8 mouse cellular contexts compared by ENCODE assay signal in genomic region chr1:89456456-89456855, GRCm38 (mm10). TPM values are rescaled to one million over a fixed set of nuclear protein-coding genes. Genes with fewer than 3 reads are reported as not detected.
DNase-seq lines count a peak whose midpoint lies in the region; ATAC-seq and TF ChIP-seq lines count a peak whose summit lies in the region.

No protein-coding gene starts in this region.

- TF ChIP-seq CTCF in E14TG2a.4 (conservative IDR thresholded peaks at IDR 0.05; ENCODE audit: low read length): no peak
- no peak for TF ChIP-seq CTCF in brain, embryonic 14.5 days (IDR thresholded peaks at IDR 0.05; ENCODE audit: borderline replicate concordance, extremely low read depth, insufficient read depth, insufficient read length)
- peak; percentile 27; the same call in 1 of the 2 replicates for TF ChIP-seq CTCF in forebrain, postnatal 0 days (IDR thresholded peaks at IDR 0.05; ENCODE audit: low read depth)

- no peak for ATAC-seq in forebrain, postnatal 0 days
- ATAC-seq in neural tube, embryonic 12.5 days (ENCODE audit: low FRiP score, low read depth): no peak

- no peak overlapping the region for H3K27ac ChIP-seq in forebrain, postnatal 0 days (ENCODE audit: low read depth, low read length)
- no peak overlapping the region for H3K27ac ChIP-seq in neural tube, embryonic 12.5 days

- H3K9ac ChIP-seq in forebrain, postnatal 0 days: peak overlapping the region; percentile 64; the same call in 1 of the 2 replicates
- peak overlapping the region; percentile 92 for H3K9ac ChIP-seq in neural tube, embryonic 12.5 days

- peak overlapping the region; percentile 94 for H3K4me2 ChIP-seq in forebrain, postnatal 0 days (ENCODE audit: low read depth)
- H3K4me2 ChIP-seq in neural tube, embryonic 12.5 days (replicated peaks): peak overlapping the region; percentile 94

- H3K27me3 ChIP-seq in E14TG2a.4 (ENCODE audit: insufficient read depth, low read length): peaks cover 35% of the 10 kb centered on the region
- H3K27me3 ChIP-seq in forebrain, postnatal 0 days (ENCODE audit: insufficient read depth, low read length): no peaks in the 10 kb centered on the region
- no peaks in the 10 kb centered on the region for H3K27me3 ChIP-seq in neural tube, embryonic 12.5 days (replicated peaks)

- no peaks in the 10 kb centered on the region for H3K9me3 ChIP-seq in E14TG2a.4 (ENCODE audit: low read length)
- H3K9me3 ChIP-seq in forebrain, postnatal 0 days (ENCODE audit: low read length): no peaks in the 10 kb centered on the region
- 0 out of 2 replicates have a peak, but pooled peaks cover 6% of the 10 kb centered on the region for H3K9me3 ChIP-seq in neural tube, embryonic 12.5 days

- TF ChIP-seq POLR2A in brain, embryonic 14.5 days (IDR thresholded peaks at IDR 0.05; ENCODE audit: borderline replicate concordance, extremely low read depth, insufficient read depth, insufficient read length, poor library complexity, severe bottlenecking): no peak

- peaks cover 60% of the 10 kb centered on the region for H3K4me1 ChIP-seq in E14TG2a.4 (replicated peaks; ENCODE audit: low read depth, low read length)
- peaks cover 4% of the 10 kb centered on the region; the same call in 1 of the 2 replicates for H3K4me1 ChIP-seq in forebrain, postnatal 0 days (ENCODE audit: insufficient read depth)
- H3K4me1 ChIP-seq in neural tube, embryonic 12.5 days: peaks cover 36% of the 10 kb centered on the region

- peak; percentile 28 for DNase-seq in brain, embryonic 14.5 days (ENCODE audit: low read depth)
- no peak for DNase-seq in forebrain, postnatal 0 days
- peak; percentile 88 for DNase-seq in kidney, postnatal 36 days
- no peak for DNase-seq in layer of hippocampus, postnatal 36 days
- DNase-seq in spleen, postnatal 14 days (ENCODE audit: low spot score in 2 of 2): no peak
- no peak for DNase-seq in spleen, adult 18-20 months

- no peaks in the 10 kb centered on the region; the same call in 1 of the 2 replicates for H3K36me3 ChIP-seq in E14TG2a.4 (ENCODE audit: insufficient read depth, low read length)
- H3K36me3 ChIP-seq in forebrain, postnatal 0 days (ENCODE audit: insufficient read depth): no peaks in the 10 kb centered on the region
- H3K36me3 ChIP-seq in neural tube, embryonic 12.5 days: peaks cover 7% of the 10 kb centered on the region

- H3K4me3 ChIP-seq in E14TG2a.4 (replicated peaks; ENCODE audit: low read length): peak overlapping the region; percentile 88
- peak overlapping the region; percentile 87 for H3K4me3 ChIP-seq in forebrain, postnatal 0 days (ENCODE audit: low read depth, low read length)
- H3K4me3 ChIP-seq in neural tube, embryonic 12.5 days: peak overlapping the region; percentile 93

- 26% methylated on average over 5 of the region's 5 CpGs for WGBS in forebrain, postnatal 0 days
- WGBS in neural tube, embryonic 12.5 days: 21% methylated on average over 5 of the region's 5 CpGs

RNA-seq across cellular contexts. Expression of gene Agap1, which starts 1.9 kb away (rescaled TPM):
- 58.0 and 145 TPM in 2 replicates for polyA plus RNA-seq in brain, embryonic 14.5 days (2012; rRNA removed)
- total RNA-seq in forebrain, postnatal 0 days (2014; rRNA removed): 108 and 123 TPM in 2 replicates
- polyA plus RNA-seq in forebrain, postnatal 0 days (2015; fragmentation: Nextera tagmentation; extraction: Ambion mirVana): 23.2 and 40.1 TPM in 2 replicates
- polyA plus RNA-seq in neural tube, embryonic 12.5 days (2016; fragmentation: Nextera tagmentation; extraction: Ambion mirVana): 61.6 and 76.1 TPM in 2 replicates
- total RNA-seq in layer of hippocampus, postnatal 36 days (2021): 100 to 1,000 TPM; 256 to 286 TPM

Comparison
In these comparisons a context has a peak if more than half of its experiments do, and no peak if none do; other contexts are left out.
1. DNase-seq: peak in brain, embryonic 14.5 days (single experiment) and kidney, postnatal 36 days (2 of 2); none in forebrain, postnatal 0 days (single experiment), layer of hippocampus, postnatal 36 days (0 of 2), spleen, postnatal 14 days (0 of 2) and spleen, adult 18-20 months (0 of 2).
2. Peak in every context shown above with its lines, with median percentiles within 50 percentile points of each other: H3K4me3 ChIP-seq.